Mouse (Mus musculus) hindbrain, postnatal 0 days (tissue): ENCODE data around the gene Rnase4. TPM values are rescaled to one million over a fixed set of nuclear protein-coding genes. Genes with fewer than 3 reads are reported as not detected.
A peak's percentile ranks its signal among the peaks of the same experiment; 100 is the strongest.

Experiments used
- ATAC-seq: fragments of 200-750 bp; cut with Nextera tagmentation; 2 replicates; pipeline ENCODE4 v1.8.0; 2017; ENCODE audit warnings: mild to moderate bottlenecking, moderate TSS enrichment, moderate library complexity
- DNase-seq: peaks from one replicate; pipeline ENCODE4 v3.0.0-alpha.2; 2015; ENCODE audit warnings: low spot score
- H3K27ac ChIP-seq: fragments of 300-500 bp; sonication (generic); 2 replicates; pipeline ENCODE4 v1.5.1; 2014; ENCODE audit warnings: mild to moderate bottlenecking
- H3K27me3 ChIP-seq: fragments of 300-500 bp; sonication (generic); 2 replicates; pipeline ENCODE4 v1.6.1; 2014; ENCODE audit warnings: low read length, mixed read lengths; ENCODE audit not compliant: insufficient read depth
- H3K36me3 ChIP-seq: fragments of 300-500 bp; sonication (generic); 2 replicates; pipeline ENCODE4 v1.6.1; 2014; ENCODE audit warnings: low read length, mixed read lengths; ENCODE audit not compliant: insufficient read depth
- H3K4me1 ChIP-seq: fragments of 300-500 bp; sonication (generic); 2 replicates; pipeline ENCODE4 v1.6.1; 2014; ENCODE audit warnings: antibody characterized with exemption, low read length, mixed read lengths; ENCODE audit not compliant: insufficient read depth
- H3K4me2 ChIP-seq: fragments of 300-500 bp; sonication (generic); 2 replicates; pipeline ENCODE4 v1.6.1; 2014; ENCODE audit warnings: low read depth, mild to moderate bottlenecking, low read length, moderate library complexity, mixed read lengths
- H3K4me3 ChIP-seq: fragments of 300-500 bp; sonication (generic); 2 replicates; pipeline ENCODE4 v1.5.1; 2014; ENCODE audit warnings: low read length
- H3K9ac ChIP-seq: fragments of 300-500 bp; sonication (generic); replicated peaks from 2 replicates; pipeline ENCODE4 v1.6.1; 2014; ENCODE audit warnings: mild to moderate bottlenecking, low read length, moderate library complexity, mixed read lengths
- H3K9me3 ChIP-seq: fragments of 300-500 bp; sonication (generic); 2 replicates; pipeline ENCODE4 v1.6.1; 2016; ENCODE audit warnings: low read length, mixed read lengths
- CTCF ChIP-seq: IDR thresholded peaks from 2 replicates; pipeline ENCODE4 v1.5.1; 2016; ENCODE audit warnings: antibody characterized with exemption, control low read depth, low read depth
- whole genome bisulfite sequencing: fragments of 180-500 bp; shearing (Covaris S2); extraction: QIAGEN DNeasy Blood & Tissue Kit; methylation state at CpG from one replicate; pipeline ENCODE4 v1.1.7; 2014; 5-methylcytosine and 5-hydroxymethylcytosine counted together
- polyA plus RNA-seq: library from polyadenylated mRNA; unstranded; fragments of >200 nt; fragmentation: Nextera tagmentation; extraction: Ambion mirVana; gene quantifications from 2 replicates; pipeline ENCODE4 v1.2.1, GENCODE M21; 2015
- total RNA-seq: library from RNA; depleted of rRNA; stranded (reverse); fragments of >200 nt; gene quantifications from 2 replicates; pipeline ENCODE4 v1.2.3, GENCODE M21; 2014

Gene Rnase4
- total and polyA plus RNA-seq, 2 experiments from 2014 or later, result 17.6 to 34.1 TPM

GRCm38 (mm10) chr14:51142119-51142518 is 51.2 kb downstream of the Rnase4 start:
- ATAC-seq, result no peak
- Histone ChIP-seq H3K4me3 (no peak overlapping the region), H3K27ac (no peak overlapping the region), H3K27me3 (no peaks in the 10 kb centered on the region), H3K9ac (no peak overlapping the region), H3K4me1 (no peaks in the 10 kb centered on the region), H3K9me3 (no peaks in the 10 kb centered on the region), H3K4me2 (no peak overlapping the region), H3K36me3 (no peaks in the 10 kb centered on the region)
- no peak for DNase-seq
- 89% methylated on average over 4 of the region's 4 CpGs for WGBS
- TF ChIP-seq CTCF, result no peak

- TF ChIP-seq CTCF, result no peak
- no peaks in the 10 kb centered on the region for H3K36me3 ChIP-seq
- ATAC-seq (no peak), DNase-seq (no peak)
- H3K9me3 ChIP-seq, result no peaks in the 10 kb centered on the region
- no peak overlapping the region for H3K9ac ChIP-seq
- H3K4me1 ChIP-seq, result no peaks in the 10 kb centered on the region
- H3K4me3 ChIP-seq, result no peak overlapping the region
- H3K27ac ChIP-seq, result no peak overlapping the region
- WGBS, result 79% methylated on average over 3 of the region's 3 CpGs
- H3K4me2 ChIP-seq, result no peak overlapping the region
- H3K27me3 ChIP-seq, result no peaks in the 10 kb centered on the region
Observed at GRCm38 (mm10) chr14:51142568-51142967, 51.7 kb downstream of the Rnase4 start.

DNA sequence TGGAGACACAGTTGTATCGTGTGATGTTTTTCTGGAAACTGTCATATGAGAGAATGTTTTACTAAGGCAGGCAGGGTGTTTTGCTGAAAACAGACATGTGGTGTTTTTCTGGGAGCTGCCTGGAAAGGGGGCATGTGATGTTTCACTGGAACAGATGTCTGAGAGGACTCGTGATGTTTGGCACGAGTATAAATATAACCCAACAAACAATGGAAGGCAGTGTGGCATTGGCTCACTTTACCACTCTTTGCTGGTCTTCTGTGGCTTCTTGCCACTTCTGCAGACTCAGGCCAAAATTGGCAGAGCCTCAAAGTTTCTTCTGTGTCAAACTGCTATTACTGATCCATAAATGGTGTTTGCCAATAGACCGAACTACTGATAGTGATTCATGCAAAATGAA is 52.4 kb downstream of the Rnase4 start:
- H3K27ac ChIP-seq, result no peak overlapping the region
- no peaks in the 10 kb centered on the region for H3K36me3 ChIP-seq
- no peak; the same call in 1 of the 2 replicates for ATAC-seq

GRCm38 (mm10) chr14:51143937-51144336 is 53.1 kb downstream of the Rnase4 start:
- no peak for TF ChIP-seq CTCF
- Histone ChIP-seq H3K9ac (no peak overlapping the region), H3K4me2 (no peak overlapping the region), H3K4me3 (no peak overlapping the region), H3K27ac (no peak overlapping the region), H3K9me3 (no peaks in the 10 kb centered on the region), H3K27me3 (no peaks in the 10 kb centered on the region), H3K36me3 (no peaks in the 10 kb centered on the region), H3K4me1 (no peaks in the 10 kb centered on the region)
- ATAC-seq, result no peak
- WGBS, result 75% methylated on average over 2 of the region's 2 CpGs
- DNase-seq, result no peak

More for the DNA sequence above, 52.4 kb downstream of the Rnase4 start:
- WGBS, result 50% methylated on average over 4 of the region's 4 CpGs
- peak; percentile 44 for DNase-seq
- no peak for TF ChIP-seq CTCF
- Histone ChIP-seq H3K27me3 (no peaks in the 10 kb centered on the region), H3K4me1 (no peaks in the 10 kb centered on the region), H3K9me3 (no peaks in the 10 kb centered on the region), H3K4me2 (no peak overlapping the region), H3K9ac (no peak overlapping the region), H3K4me3 (no peak overlapping the region)

GRCm38 (mm10) chr14:51144451-51144850 is 53.6 kb downstream of the Rnase4 start:
- Histone ChIP-seq H3K4me1 (no peaks in the 10 kb centered on the region), H3K9ac (no peak overlapping the region), H3K4me2 (no peak overlapping the region), H3K4me3 (no peak overlapping the region), H3K36me3 (no peaks in the 10 kb centered on the region), H3K9me3 (no peaks in the 10 kb centered on the region), H3K27ac (no peak overlapping the region), H3K27me3 (no peaks in the 10 kb centered on the region)
- ATAC-seq (no peak), DNase-seq (no peak)
- TF ChIP-seq CTCF, result no peak
- WGBS, result 94% methylated on average over 4 of the region's 4 CpGs

DNA sequence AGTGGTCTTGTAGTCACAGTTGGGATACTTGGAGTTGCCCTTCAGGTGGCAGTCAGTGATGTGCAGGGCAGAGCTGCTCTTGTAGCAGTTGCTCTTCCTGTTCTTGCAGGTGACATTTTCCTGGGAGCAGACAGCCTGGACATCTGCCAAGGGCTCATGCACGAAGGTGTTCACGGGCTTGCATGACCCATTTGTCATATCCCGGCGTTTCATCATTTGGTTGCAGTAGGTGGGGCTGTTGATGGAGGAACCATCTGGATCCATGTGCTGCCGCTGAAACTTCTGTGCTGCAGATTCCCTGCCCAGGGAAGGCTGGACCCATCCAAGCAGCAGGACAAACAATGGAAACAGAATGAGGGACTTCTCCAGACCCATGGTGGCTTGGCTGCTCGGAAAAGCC is 54.6 kb downstream of the Rnase4 start:
- Histone ChIP-seq H3K36me3 (no peaks in the 10 kb centered on the region), H3K4me2 (no peak overlapping the region), H3K9ac (no peak overlapping the region), H3K27ac (no peak overlapping the region), H3K9me3 (no peaks in the 10 kb centered on the region), H3K4me3 (no peak overlapping the region), H3K27me3 (no peaks in the 10 kb centered on the region), H3K4me1 (no peaks in the 10 kb centered on the region)
- ATAC-seq (no peak), DNase-seq (peak; percentile 2)
- TF ChIP-seq CTCF, result no peak
- WGBS, result 86% methylated on average over 6 of the region's 6 CpGs

DNA sequence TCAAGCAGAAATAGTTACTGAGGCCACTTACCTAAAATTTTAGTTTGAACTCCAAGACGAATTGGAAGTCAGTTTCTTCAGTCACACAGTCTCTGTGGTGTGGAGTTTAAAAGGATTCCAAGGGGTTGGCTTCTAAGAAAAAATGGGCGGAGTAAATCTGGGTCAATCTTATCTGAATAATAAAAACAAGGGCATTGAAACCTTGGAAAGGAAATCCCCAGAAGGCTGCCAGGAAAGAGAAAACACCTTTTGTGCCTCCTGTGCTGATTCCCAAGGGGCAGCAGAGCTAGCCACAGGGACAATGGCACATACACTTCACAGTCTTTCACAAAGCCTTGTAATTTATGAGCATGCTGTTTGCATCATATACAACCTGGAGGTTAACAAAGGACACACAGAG is 55.8 kb downstream of the Rnase4 start, which contains the start of gene Rnase1:
Gene Rnase1 (minus strand): TSS at position 101 of the 400 bp plus-strand sequence.
- no peak for TF ChIP-seq CTCF
- no peak within 1 kb of the TSS for H3K9ac ChIP-seq
- no peak within 1 kb of the TSS for H3K4me3 ChIP-seq
- no peak within 1 kb of the TSS for H3K27ac ChIP-seq
- H3K4me1 ChIP-seq, result no peaks in the 10 kb centered on the region
- 49% methylated on average over 2 of the region's 2 CpGs for WGBS
- no peak within 1 kb of the TSS for H3K4me2 ChIP-seq
- no peaks in the 10 kb centered on the region for H3K36me3 ChIP-seq
- H3K27me3 ChIP-seq, result no peaks in the 10 kb centered on the region
- no peaks in the 10 kb centered on the region for H3K9me3 ChIP-seq
- DNase-seq, result peak; percentile 1
- ATAC-seq, result no peak
